Comparison of ENCODE assay signal across 9 mouse cellular contexts in genomic region chr5:52115821-52116317, GRCm38 (mm10).
DNase-seq lines count a peak whose midpoint lies in the region; ATAC-seq lines count a peak whose summit lies in the region.
"Had no signal": no experiment of that assay in that cellular context is flagged by ENCODE, and none has a peak within 500 bp of the region (broad histone marks: within the 10 kb centered on the region; RNA-seq: fewer than 3 reads in every experiment).

No protein-coding gene starts in this region.

- ATAC-seq in intestine, embryonic 15.5 days, result peak; percentile 74
- ATAC-seq in megakaryocyte-erythroid progenitor cell, adult 5-6 weeks (replicated peaks; ENCODE audit: low FRiP score, low TSS enrichment, poor library complexity, severe bottlenecking), result peak; percentile 74

- H3K27ac ChIP-seq in intestine, embryonic 15.5 days, result no peak overlapping the region; the same call in 1 of the 2 replicates

- peak; percentile 65 for DNase-seq in ovary, postnatal 36 days (ENCODE audit: low spot score)
- DNase-seq in ovary, postnatal 14 days (ENCODE audit: low spot score), result no peak
- peak; percentile 92 for DNase-seq in embryo, embryonic 11 days
- DNase-seq in gastrocnemius, postnatal 4 days (ENCODE audit: low spot score in 2 of 2), result peak; percentile 55 to 62
- peak; percentile 87 to 93 for DNase-seq in left cerebral cortex, postnatal 25 days (ENCODE audit: low spot score in 2 of 2)
- peak; percentile 86 for DNase-seq in right cerebral cortex, postnatal 4 days

- H3K9me3 ChIP-seq in intestine, embryonic 15.5 days, result no peaks in the 10 kb centered on the region

- H3K4me2 ChIP-seq in intestine, embryonic 15.5 days (replicated peaks), result peak overlapping the region; percentile 99

- peaks cover 26% of the 10 kb centered on the region for H3K27me3 ChIP-seq in intestine, embryonic 15.5 days (replicated peaks)

- peaks cover 25% of the 10 kb centered on the region for H3K4me1 ChIP-seq in intestine, embryonic 15.5 days (replicated peaks)

- 0% methylated on average over 53 of the region's 53 CpGs for WGBS in intestine, embryonic 15.5 days

- no peaks in the 10 kb centered on the region for H3K36me3 ChIP-seq in intestine, embryonic 15.5 days
- H3K36me3 ChIP-seq: G1E had no signal

- H3K4me3 ChIP-seq in intestine, embryonic 15.5 days (replicated peaks), result peak overlapping the region; percentile 72

- H3K9ac ChIP-seq in intestine, embryonic 15.5 days, result peak overlapping the region; percentile 48

- intact Hi-C loops in left cerebral cortex, postnatal 25 days (cut with DNase I), result loop anchor here (2.0 to 10.0 kb wide), 2 partner anchors 275 to 709 kb away; no protein-coding TSS in a partner anchor
